Mouse (Mus musculus): Measurements from ENCODE around the gene Tex33. TPM values are rescaled to one million over a fixed set of nuclear protein-coding genes. Genes with fewer than 3 reads are reported as not detected.

Gene Tex33
- not detected in 2 replicates for polyA plus RNA-seq (2012; rRNA removed)

- no peak within 1 kb of the TSS for H3K4me3 ChIP-seq (ENCODE audit: low read depth, low read length)
- no peaks in the 10 kb centered on the region for H3K4me1 ChIP-seq (ENCODE audit: control insufficient read depth, insufficient read depth, insufficient read length, low read length)
- H3K27ac ChIP-seq (ENCODE audit: insufficient read depth, low read depth, low read length): no peak within 1 kb of the TSS
- WGBS: 37% methylated on average over 8 of the region's 8 CpGs
- H3K36me3 ChIP-seq (ENCODE audit: control insufficient read depth, insufficient read depth, low read length): no peaks in the 10 kb centered on the region
- TF ChIP-seq CTCF (IDR thresholded peaks at IDR 0.05; ENCODE audit: extremely low read depth, insufficient read length, insufficient replicate concordance, low read depth, low read length): no peak
- TF ChIP-seq POLR2A (IDR thresholded peaks at IDR 0.05; ENCODE audit: low read depth, low read length): no peak
- H3K27me3 ChIP-seq (ENCODE audit: control insufficient read depth, insufficient read depth, low read length): 0 out of 2 replicates have a peak, but pooled peaks cover 4% of the 10 kb centered on the region
Observed at GRCm38 (mm10) chr15:78395478-78395962, at the start of gene Tex33. TSS of gene Tex33 (minus strand) at chr15:78395912.

- H3K36me3 ChIP-seq (ENCODE audit: control insufficient read depth, insufficient read depth, low read length): no peaks in the 10 kb centered on the region
- H3K27ac ChIP-seq (ENCODE audit: insufficient read depth, low read depth, low read length): no peak overlapping the region
- H3K27me3 ChIP-seq (ENCODE audit: control insufficient read depth, insufficient read depth, low read length): no peaks in the 10 kb centered on the region
- TF ChIP-seq POLR2A (IDR thresholded peaks at IDR 0.05; ENCODE audit: low read depth, low read length) (no peak), CTCF (IDR thresholded peaks at IDR 0.05; ENCODE audit: extremely low read depth, insufficient read length, insufficient replicate concordance, low read depth, low read length) (no peak)
- 52% methylated on average over 6 of the region's 6 CpGs for WGBS
- H3K4me1 ChIP-seq (ENCODE audit: control insufficient read depth, insufficient read depth, insufficient read length, low read length): no peaks in the 10 kb centered on the region
- no peak overlapping the region for H3K4me3 ChIP-seq (ENCODE audit: low read depth, low read length)
Observed at GRCm38 (mm10) chr15:78443857-78444256, 48.1 kb upstream of the Tex33 start.

GRCm38 (mm10) chr15:78442231-78442630 lies 46.5 kb upstream of the Tex33 start:
- Histone ChIP-seq H3K36me3 (ENCODE audit: control insufficient read depth, insufficient read depth, low read length) (no peaks in the 10 kb centered on the region), H3K27me3 (ENCODE audit: control insufficient read depth, insufficient read depth, low read length) (no peaks in the 10 kb centered on the region), H3K4me3 (ENCODE audit: low read depth, low read length) (no peak overlapping the region), H3K4me1 (ENCODE audit: control insufficient read depth, insufficient read depth, insufficient read length, low read length) (peaks cover 9% of the 10 kb centered on the region), H3K27ac (ENCODE audit: insufficient read depth, low read depth, low read length) (no peak overlapping the region)
- 82% methylated on average over 19 of the region's 19 CpGs for WGBS
- TF ChIP-seq CTCF (IDR thresholded peaks at IDR 0.05; ENCODE audit: extremely low read depth, insufficient read length, insufficient replicate concordance, low read depth, low read length): no peak
- TF ChIP-seq POLR2A (IDR thresholded peaks at IDR 0.05; ENCODE audit: low read depth, low read length): no peak

GRCm38 (mm10) chr15:78438973-78439372 lies 43.3 kb upstream of the Tex33 start:
- Histone ChIP-seq H3K4me3 (ENCODE audit: low read depth, low read length) (no peak overlapping the region), H3K36me3 (ENCODE audit: control insufficient read depth, insufficient read depth, low read length) (no peaks in the 10 kb centered on the region), H3K27me3 (ENCODE audit: control insufficient read depth, insufficient read depth, low read length) (peaks cover 4% of the 10 kb centered on the region; the same call in 1 of the 2 replicates), H3K4me1 (ENCODE audit: control insufficient read depth, insufficient read depth, insufficient read length, low read length) (peaks cover 12% of the 10 kb centered on the region), H3K27ac (ENCODE audit: insufficient read depth, low read depth, low read length) (no peak overlapping the region)
- TF ChIP-seq POLR2A (IDR thresholded peaks at IDR 0.05; ENCODE audit: low read depth, low read length) (no peak), CTCF (IDR thresholded peaks at IDR 0.05; ENCODE audit: extremely low read depth, insufficient read length, insufficient replicate concordance, low read depth, low read length) (no peak)
- WGBS: 60% methylated on average over 9 of the region's 9 CpGs

- Histone ChIP-seq H3K27me3 (ENCODE audit: control insufficient read depth, insufficient read depth, low read length) (peaks cover 4% of the 10 kb centered on the region; the same call in 1 of the 2 replicates), H3K4me3 (ENCODE audit: low read depth, low read length) (no peak overlapping the region), H3K27ac (ENCODE audit: insufficient read depth, low read depth, low read length) (no peak overlapping the region), H3K4me1 (ENCODE audit: control insufficient read depth, insufficient read depth, insufficient read length, low read length) (peaks cover 12% of the 10 kb centered on the region), H3K36me3 (ENCODE audit: control insufficient read depth, insufficient read depth, low read length) (no peaks in the 10 kb centered on the region)
- 68% methylated on average over 8 of the region's 8 CpGs for WGBS
- no peak for TF ChIP-seq POLR2A (IDR thresholded peaks at IDR 0.05; ENCODE audit: low read depth, low read length)
- no peak for TF ChIP-seq CTCF (IDR thresholded peaks at IDR 0.05; ENCODE audit: extremely low read depth, insufficient read length, insufficient replicate concordance, low read depth, low read length)
Observed at GRCm38 (mm10) chr15:78438505-78438904, 42.8 kb upstream of the Tex33 start.

GRCm38 (mm10) chr15:78438018-78438394 lies 42.3 kb upstream of the Tex33 start:
- WGBS: 22% methylated on average over 4 of the region's 4 CpGs
- H3K27ac ChIP-seq (ENCODE audit: insufficient read depth, low read depth, low read length): no peak overlapping the region
- peaks cover 12% of the 10 kb centered on the region for H3K4me1 ChIP-seq (ENCODE audit: control insufficient read depth, insufficient read depth, insufficient read length, low read length)

GRCm38 (mm10) chr15:78437237-78438017 lies 41.7 kb upstream of the Tex33 start:
- WGBS: 15% methylated on average over 23 of the region's 23 CpGs
- peak overlapping the region; percentile 0 for H3K4me3 ChIP-seq (ENCODE audit: low read depth, low read length)
- no peak overlapping the region for H3K27ac ChIP-seq (ENCODE audit: insufficient read depth, low read depth, low read length)
- H3K27me3 ChIP-seq (ENCODE audit: control insufficient read depth, insufficient read depth, low read length): peaks cover 4% of the 10 kb centered on the region; the same call in 1 of the 2 replicates
- TF ChIP-seq POLR2A (IDR thresholded peaks at IDR 0.05; ENCODE audit: low read depth, low read length): no peak
- no peak for TF ChIP-seq CTCF (IDR thresholded peaks at IDR 0.05; ENCODE audit: extremely low read depth, insufficient read length, insufficient replicate concordance, low read depth, low read length)
- H3K36me3 ChIP-seq (ENCODE audit: control insufficient read depth, insufficient read depth, low read length): no peaks in the 10 kb centered on the region
- H3K4me1 ChIP-seq (ENCODE audit: control insufficient read depth, insufficient read depth, insufficient read length, low read length): peaks cover 12% of the 10 kb centered on the region

More at GRCm38 (mm10) chr15:78438018-78438394, 42.3 kb upstream of the Tex33 start:
- H3K27me3 ChIP-seq (ENCODE audit: control insufficient read depth, insufficient read depth, low read length): peaks cover 4% of the 10 kb centered on the region; the same call in 1 of the 2 replicates
- H3K36me3 ChIP-seq (ENCODE audit: control insufficient read depth, insufficient read depth, low read length): no peaks in the 10 kb centered on the region
- H3K4me3 ChIP-seq (ENCODE audit: low read depth, low read length): no peak overlapping the region
- TF ChIP-seq CTCF (IDR thresholded peaks at IDR 0.05; ENCODE audit: extremely low read depth, insufficient read length, insufficient replicate concordance, low read depth, low read length): no peak
- no peak for TF ChIP-seq POLR2A (IDR thresholded peaks at IDR 0.05; ENCODE audit: low read depth, low read length)
